In genomic region chr8:90369876-90370275, GRCm38 (mm10) we compare ENCODE assay signal across 23 mouse cellular contexts. TPM values are rescaled to one million over a fixed set of nuclear protein-coding genes. Genes with fewer than 3 reads are reported as not detected.
A peak's percentile ranks its signal among the peaks of the same experiment; 100 is the strongest.
DNase-seq lines count a peak whose midpoint lies in the region; ATAC-seq and TF ChIP-seq lines count a peak whose summit lies in the region.
"Had no signal": no experiment of that assay in that cellular context is flagged by ENCODE, and none has a peak within 500 bp of the region (broad histone marks: within the 10 kb centered on the region; RNA-seq: fewer than 3 reads in every experiment).

No protein-coding gene starts in this region.

- TF ChIP-seq CTCF in intestine, postnatal 0 days (IDR thresholded peaks at IDR 0.05; ENCODE audit: low read depth): no peak
- no peak for TF ChIP-seq CTCF in thymus, adult 2 months (IDR thresholded peaks at IDR 0.05; ENCODE audit: borderline replicate concordance, control insufficient read depth, extremely low read depth, insufficient read depth, low read length, poor library complexity)

- 0 out of 2 replicates have a peak, but pooled peaks have one; percentile 41 for ATAC-seq in heart, embryonic 16.5 days (replicated peaks; ENCODE audit: extremely low read depth, insufficient read depth, low FRiP score)
- ATAC-seq in heart, embryonic 11.5 days (replicated peaks; ENCODE audit: insufficient number of reproducible peaks, low FRiP score, low TSS enrichment): no peak
- ATAC-seq in intestine, postnatal 0 days: peak; percentile 56
- ATAC-seq in forebrain, embryonic 12.5 days (ENCODE audit: low FRiP score): no peak
- ATAC-seq: forebrain, embryonic 13.5 days; hindbrain, postnatal 0 days; midbrain, embryonic 13.5 days had no signal

- TF ChIP-seq POLR2A in thymus, adult 2 months (IDR thresholded peaks at IDR 0.05; ENCODE audit: control insufficient read depth, extremely low read depth, insufficient read depth, low read length, poor library complexity): 0 out of 2 replicates have a peak, but pooled peaks have one; percentile 26

- H3K4me1 ChIP-seq in heart, embryonic 16.5 days (ENCODE audit: control insufficient read depth, insufficient read depth, low read length): no peaks in the 10 kb centered on the region
- no peaks in the 10 kb centered on the region for H3K4me1 ChIP-seq in heart, embryonic 11.5 days (ENCODE audit: control insufficient read depth, insufficient read depth, low read length)
- no peaks in the 10 kb centered on the region for H3K4me1 ChIP-seq in intestine, postnatal 0 days (replicated peaks; ENCODE audit: control insufficient read depth, insufficient read depth, low read length)
- H3K4me1 ChIP-seq in thymus, adult 2 months (replicated peaks; ENCODE audit: control insufficient read depth, insufficient read depth, low read length): peaks cover 6% of the 10 kb centered on the region; the same call in 1 of the 2 replicates
- no peaks in the 10 kb centered on the region for H3K4me1 ChIP-seq in forebrain, embryonic 12.5 days
- H3K4me1 ChIP-seq: forebrain, embryonic 13.5 days; hindbrain, embryonic 10.5 days; limb, embryonic 13.5 days had no signal

- no peaks in the 10 kb centered on the region for H3K36me3 ChIP-seq in heart, embryonic 16.5 days (ENCODE audit: control insufficient read depth, insufficient read depth)
- H3K36me3 ChIP-seq in heart, embryonic 11.5 days (ENCODE audit: control insufficient read depth, insufficient read depth, low read length): no peaks in the 10 kb centered on the region
- no peaks in the 10 kb centered on the region for H3K36me3 ChIP-seq in intestine, postnatal 0 days (ENCODE audit: control insufficient read depth, insufficient read depth)
- H3K36me3 ChIP-seq in thymus, adult 2 months (ENCODE audit: control insufficient read depth, insufficient read depth, low read length): no peaks in the 10 kb centered on the region
- H3K36me3 ChIP-seq in forebrain, embryonic 12.5 days (replicated peaks): no peaks in the 10 kb centered on the region
- H3K36me3 ChIP-seq: hindbrain, embryonic 10.5 days; limb, embryonic 13.5 days; midbrain, embryonic 13.5 days; neural tube, embryonic 12.5 days had no signal

- H3K9me3 ChIP-seq in heart, embryonic 16.5 days (replicated peaks; ENCODE audit: control insufficient read depth, low read length): no peaks in the 10 kb centered on the region
- H3K9me3 ChIP-seq in heart, embryonic 11.5 days (replicated peaks; ENCODE audit: control insufficient read depth, low read length): no peaks in the 10 kb centered on the region
- no peaks in the 10 kb centered on the region for H3K9me3 ChIP-seq in intestine, postnatal 0 days (ENCODE audit: control insufficient read depth)
- H3K9me3 ChIP-seq in forebrain, embryonic 12.5 days: no peaks in the 10 kb centered on the region
- H3K9me3 ChIP-seq: forebrain, embryonic 13.5 days; hindbrain, embryonic 10.5 days; limb, embryonic 13.5 days; midbrain, embryonic 13.5 days; neural tube, embryonic 12.5 days had no signal

- peak; percentile 65 for DNase-seq in thymus, adult 2 months
- no peak for DNase-seq in layer of hippocampus, postnatal 25 days (ENCODE audit: extremely low spot score in 1 of 2, low spot score in 1 of 2)
- DNase-seq in c-Kit-positive CD71-positive TER-119-positive erythroid progenitor cells, embryonic 14.5 days (ENCODE audit: low spot score): no peak
- DNase-seq: adrenal gland, postnatal 25 days; cerebellum, adult 2 months; cerebellum, postnatal 36 days; gastrocnemius, postnatal 10 days; heart, adult 18-20 months; kidney, adult 8-10 months; kidney, postnatal 36 days; right cerebral cortex, postnatal 14 days had no signal

- H3K4me2 ChIP-seq in heart, embryonic 16.5 days (ENCODE audit: low read depth, low read length): no peak overlapping the region
- no peak overlapping the region for H3K4me2 ChIP-seq in heart, embryonic 11.5 days
- H3K4me2 ChIP-seq in intestine, postnatal 0 days (replicated peaks; ENCODE audit: low read depth): no peak overlapping the region
- no peak overlapping the region for H3K4me2 ChIP-seq in forebrain, embryonic 12.5 days
- H3K4me2 ChIP-seq: forebrain, embryonic 13.5 days; limb, embryonic 13.5 days; midbrain, embryonic 13.5 days; neural tube, embryonic 12.5 days had no signal

- no peak overlapping the region for H3K4me3 ChIP-seq in heart, embryonic 16.5 days (ENCODE audit: low read length)
- no peak overlapping the region for H3K4me3 ChIP-seq in heart, embryonic 11.5 days (ENCODE audit: low read depth, low read length)
- H3K4me3 ChIP-seq in intestine, postnatal 0 days (ENCODE audit: low read depth, low read length): no peak overlapping the region
- H3K4me3 ChIP-seq in thymus, adult 2 months (ENCODE audit: control insufficient read depth, insufficient read depth, low read length): no peak overlapping the region
- H3K4me3 ChIP-seq in forebrain, embryonic 12.5 days (replicated peaks): no peak overlapping the region
- H3K4me3 ChIP-seq: forebrain, embryonic 13.5 days; hindbrain, embryonic 10.5 days; limb, embryonic 13.5 days; midbrain, embryonic 13.5 days; neural tube, embryonic 12.5 days had no signal

- no peaks in the 10 kb centered on the region for H3K27me3 ChIP-seq in heart, embryonic 16.5 days (ENCODE audit: control insufficient read depth, insufficient read depth, low read length)
- no peaks in the 10 kb centered on the region for H3K27me3 ChIP-seq in heart, embryonic 11.5 days (ENCODE audit: control insufficient read depth, insufficient read depth, low read length)
- H3K27me3 ChIP-seq in intestine, postnatal 0 days (replicated peaks; ENCODE audit: control insufficient read depth, insufficient read depth, low read length): no peaks in the 10 kb centered on the region
- H3K27me3 ChIP-seq in thymus, adult 2 months (ENCODE audit: control insufficient read depth, insufficient read depth, low read length): no peaks in the 10 kb centered on the region
- no peaks in the 10 kb centered on the region for H3K27me3 ChIP-seq in forebrain, embryonic 12.5 days
- H3K27me3 ChIP-seq: forebrain, embryonic 13.5 days; limb, embryonic 13.5 days; midbrain, embryonic 13.5 days; neural tube, embryonic 12.5 days had no signal

- H3K27ac ChIP-seq in heart, embryonic 16.5 days (ENCODE audit: low read length): no peak overlapping the region
- H3K27ac ChIP-seq in heart, embryonic 11.5 days (ENCODE audit: low read depth, low read length): no peak overlapping the region
- no peak overlapping the region for H3K27ac ChIP-seq in intestine, postnatal 0 days (ENCODE audit: low read depth, low read length)
- peak overlapping the region; percentile 58 for H3K27ac ChIP-seq in thymus, adult 2 months (ENCODE audit: control insufficient read depth, insufficient read depth, low read length)
- H3K27ac ChIP-seq in forebrain, embryonic 12.5 days: no peak overlapping the region
- H3K27ac ChIP-seq: forebrain, embryonic 13.5 days; hindbrain, embryonic 10.5 days; hindbrain, postnatal 0 days; limb, embryonic 13.5 days; liver, embryonic 14.5 days; midbrain, embryonic 13.5 days; neural tube, embryonic 12.5 days had no signal

- H3K9ac ChIP-seq in heart, embryonic 16.5 days (ENCODE audit: low read length): no peak overlapping the region
- H3K9ac ChIP-seq in heart, embryonic 11.5 days (ENCODE audit: low read depth, low read length): no peak overlapping the region
- no peak overlapping the region for H3K9ac ChIP-seq in intestine, postnatal 0 days (ENCODE audit: low read depth, low read length)
- H3K9ac ChIP-seq in forebrain, embryonic 12.5 days: no peak overlapping the region
- H3K9ac ChIP-seq: forebrain, embryonic 13.5 days; limb, embryonic 13.5 days; liver, embryonic 14.5 days; midbrain, embryonic 13.5 days; neural tube, embryonic 12.5 days had no signal

- 31% methylated on average over 3 of the region's 3 CpGs for WGBS in heart, embryonic 16.5 days
- WGBS in heart, embryonic 11.5 days (ENCODE audit: insufficient replicate concordance): 26% methylated on average over 3 of the region's 3 CpGs
- WGBS in intestine, postnatal 0 days: 15% methylated on average over 3 of the region's 3 CpGs
- WGBS in thymus, adult 2 months: 4% methylated on average over 3 of the region's 3 CpGs
- WGBS in forebrain, embryonic 12.5 days: 63% methylated on average over 3 of the region's 3 CpGs

RNA-seq across cellular contexts. Expression of gene Tox3, which starts 21.7 kb away (rescaled TPM):
- 5.6 and 8.9 TPM in 2 replicates for polyA plus RNA-seq in heart, embryonic 16.5 days (2015; fragmentation: Nextera tagmentation; extraction: Ambion mirVana)
- polyA plus RNA-seq in heart, embryonic 11.5 days (2014; fragmentation: Nextera tagmentation; extraction: Ambion mirVana): 9.9 and 10.1 TPM in 2 replicates
- 2.0 and 2.1 TPM in 2 replicates for polyA plus RNA-seq in intestine, postnatal 0 days (2015; fragmentation: Nextera tagmentation; extraction: Ambion mirVana)
- 7.8 and 8.4 TPM in 2 replicates for polyA plus RNA-seq in thymus, adult 2 months (2012; rRNA removed)
- 10 to 100 TPM; 12.4 to 12.7 TPM for total RNA-seq in layer of hippocampus, postnatal 25 days (2021)
- 34.2 and 41.3 TPM in 2 replicates for polyA plus RNA-seq in forebrain, embryonic 12.5 days (2016; fragmentation: Nextera tagmentation; extraction: Ambion mirVana)
- total RNA-seq: MEL had no signal

Comparison
In these comparisons a context has a peak if more than half of its experiments do, and no peak if none do; other contexts are left out.
1. ATAC-seq: peak in heart, embryonic 16.5 days (single experiment) and intestine, postnatal 0 days (single experiment); none in heart, embryonic 11.5 days (single experiment) and forebrain, embryonic 12.5 days (single experiment).